Mouse (Mus musculus): ENCODE measurements around the gene Palm2. TPM values are rescaled to one million over a fixed set of nuclear protein-coding genes. Genes with fewer than 3 reads are reported as not detected.
A peak's percentile ranks its signal among the peaks of the same experiment; 100 is the strongest.
"Not testable (repeated sequence)": the region's sequence is repeated elsewhere in the genome, so short reads cannot be mapped to it uniquely, and the experiment has no call there.

Palm2 gene
- polyA plus RNA-seq (2014; fragmentation: Nextera tagmentation; extraction: Ambion mirVana): 5.9 and 7.0 TPM in 2 replicates

DNA sequence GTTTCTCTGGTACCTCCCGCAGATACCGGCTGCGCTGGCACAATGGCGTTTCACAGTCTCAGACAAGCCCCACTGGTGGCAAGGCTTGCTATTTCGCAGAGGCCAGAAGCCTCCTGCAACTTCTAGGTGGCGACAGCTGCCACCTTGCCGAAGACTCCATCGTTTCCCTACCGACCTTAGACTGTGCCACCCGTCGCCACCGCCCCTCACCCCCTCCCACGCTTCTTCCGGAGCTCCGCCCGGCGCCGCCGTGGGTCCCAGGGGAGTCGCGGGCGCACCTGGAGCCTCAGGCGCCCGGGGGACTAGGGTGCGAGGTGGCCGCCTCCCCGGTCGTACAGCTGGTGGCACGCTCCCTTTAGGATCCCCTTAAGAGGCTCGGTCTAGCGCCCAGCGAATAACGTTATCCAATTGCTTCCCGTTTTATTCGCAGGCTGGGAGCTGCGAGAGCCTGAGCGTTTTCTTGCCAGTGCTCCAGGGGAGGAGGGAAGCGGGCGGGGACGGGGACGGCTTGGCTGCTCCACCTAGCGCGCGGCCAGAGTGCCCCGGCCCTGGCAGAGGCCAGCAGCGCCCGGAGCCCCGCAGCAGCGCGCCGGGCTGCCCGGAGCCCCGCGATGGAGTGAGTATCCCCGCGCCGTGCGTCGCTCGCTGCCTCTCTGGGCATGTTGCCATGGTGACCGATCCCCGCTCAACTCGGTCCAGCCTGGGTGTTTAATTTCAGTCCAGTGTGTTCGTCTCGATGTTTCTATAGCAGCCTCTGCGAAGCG, at the start of gene Palm2:
Gene Palm2 (plus strand): TSS at position 307 of the 764 bp plus-strand sequence.
- ATAC-seq (ENCODE audit: insufficient number of reproducible peaks, insufficient read depth, low FRiP score, low read depth): peak; percentile 71; the same call in 1 of the 2 replicates
- H3K4me1 ChIP-seq (ENCODE audit: control insufficient read depth, insufficient read depth, low read length): peaks cover 4% of the 10 kb centered on the region; the same call in 1 of the 2 replicates
- H3K4me3 ChIP-seq (ENCODE audit: low read depth, low read length): peak within 1 kb of the TSS; percentile 50
- H3K9me3 ChIP-seq (ENCODE audit: control insufficient read depth, low read depth, low read length): no peaks in the 10 kb centered on the region
- under 1% methylated on average over 66 of the region's 67 CpGs for WGBS
- no peak within 1 kb of the TSS for H3K27ac ChIP-seq (ENCODE audit: low read length)
- peaks cover 12% of the 10 kb centered on the region for H3K27me3 ChIP-seq (ENCODE audit: control insufficient read depth, insufficient read depth, low read length)
- H3K36me3 ChIP-seq (ENCODE audit: control insufficient read depth, insufficient read depth, low read length): no peaks in the 10 kb centered on the region
- H3K4me2 ChIP-seq (replicated peaks; ENCODE audit: low read depth, low read length): peak within 1 kb of the TSS; percentile 100
- peak within 1 kb of the TSS; percentile 11; the same call in 1 of the 2 replicates for H3K9ac ChIP-seq (replicated peaks; ENCODE audit: low read depth, low read length)

DNA sequence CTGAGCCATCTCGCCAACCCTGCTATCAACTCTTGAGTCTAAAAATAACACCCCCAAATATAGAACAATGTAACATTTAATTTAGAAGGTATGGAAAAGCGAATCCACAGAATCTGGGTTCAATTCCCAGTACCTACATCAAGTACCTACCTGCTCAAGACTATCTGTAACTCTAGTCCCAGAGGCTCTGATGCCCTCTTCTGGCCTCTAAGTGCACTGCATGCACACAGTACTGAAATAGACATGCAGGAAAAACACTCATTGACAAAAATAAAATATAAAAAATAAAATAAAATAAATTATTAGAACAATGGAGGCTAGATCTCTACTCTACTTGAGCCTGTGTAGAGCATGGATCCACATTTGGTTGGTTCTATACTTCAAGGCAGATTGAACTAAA, 49.7 kb upstream of the Palm2 start:
- no peaks in the 10 kb centered on the region for H3K4me1 ChIP-seq (ENCODE audit: control insufficient read depth, insufficient read depth, low read length)
- no peaks in the 10 kb centered on the region for H3K27me3 ChIP-seq (ENCODE audit: control insufficient read depth, insufficient read depth, low read length)
- no peak overlapping the region for H3K4me2 ChIP-seq (replicated peaks; ENCODE audit: low read depth, low read length)
- no peak overlapping the region for H3K27ac ChIP-seq (ENCODE audit: low read length)
- no peak overlapping the region for H3K4me3 ChIP-seq (ENCODE audit: low read depth, low read length)
- no peak for ATAC-seq (ENCODE audit: insufficient number of reproducible peaks, insufficient read depth, low FRiP score, low read depth)
- H3K36me3 ChIP-seq (ENCODE audit: control insufficient read depth, insufficient read depth, low read length): no peaks in the 10 kb centered on the region
- H3K9me3 ChIP-seq (ENCODE audit: control insufficient read depth, low read depth, low read length): no peaks in the 10 kb centered on the region
- H3K9ac ChIP-seq (replicated peaks; ENCODE audit: low read depth, low read length): no peak overlapping the region
- 96% methylated on average over 2 of the region's 2 CpGs for WGBS

DNA sequence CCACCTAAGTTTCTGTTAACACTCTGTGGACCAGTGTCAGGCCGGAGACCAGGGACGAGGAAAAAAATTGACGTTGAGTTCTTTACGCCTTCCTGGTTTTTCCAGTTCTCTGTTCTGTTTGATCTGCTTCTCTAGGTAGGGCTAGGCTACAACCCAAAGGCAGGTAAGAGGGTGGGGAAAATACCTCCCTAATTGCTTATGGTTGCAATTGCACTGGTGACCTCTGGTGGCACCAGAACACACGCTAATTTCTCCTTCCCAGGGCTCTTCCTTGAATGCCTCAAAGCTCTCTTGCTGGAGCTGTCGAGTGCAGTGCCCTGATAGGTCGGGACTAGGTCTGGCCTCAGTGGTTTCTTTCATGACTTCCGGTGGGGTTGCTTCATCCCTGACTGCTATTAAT, 42.9 kb upstream of the Palm2 start:
- H3K27ac ChIP-seq (ENCODE audit: low read length): no peak overlapping the region
- no peak overlapping the region for H3K9ac ChIP-seq (replicated peaks; ENCODE audit: low read depth, low read length)
- H3K4me3 ChIP-seq (ENCODE audit: low read depth, low read length): no peak overlapping the region
- 54% methylated on average over 8 of the region's 8 CpGs for WGBS
- peak; percentile 65 for ATAC-seq (ENCODE audit: insufficient number of reproducible peaks, insufficient read depth, low FRiP score, low read depth)
- H3K9me3 ChIP-seq (ENCODE audit: control insufficient read depth, low read depth, low read length): no peaks in the 10 kb centered on the region
- H3K4me1 ChIP-seq (ENCODE audit: control insufficient read depth, insufficient read depth, low read length): no peaks in the 10 kb centered on the region
- H3K27me3 ChIP-seq (ENCODE audit: control insufficient read depth, insufficient read depth, low read length): no peaks in the 10 kb centered on the region
- H3K36me3 ChIP-seq (ENCODE audit: control insufficient read depth, insufficient read depth, low read length): no peaks in the 10 kb centered on the region
- H3K4me2 ChIP-seq (replicated peaks; ENCODE audit: low read depth, low read length): no peak overlapping the region

DNA sequence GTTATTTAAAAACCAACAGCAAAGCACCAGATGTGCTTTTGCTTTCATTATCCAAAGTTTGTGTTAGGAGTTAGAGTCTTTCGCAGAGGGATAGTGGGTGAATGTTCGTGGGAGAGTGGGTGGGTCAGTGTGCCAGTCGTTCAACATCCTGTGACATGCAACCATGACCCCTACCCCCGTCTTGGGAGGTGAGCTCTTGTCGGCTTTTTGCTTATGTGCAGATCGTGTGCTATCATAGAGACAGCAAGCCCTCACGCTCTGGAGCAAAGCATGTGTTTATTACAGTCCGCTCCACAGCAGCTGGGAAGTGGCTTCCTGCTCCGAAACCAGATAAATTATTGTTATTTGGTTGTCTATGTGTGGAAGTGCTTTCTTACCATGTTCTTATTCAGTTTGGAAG, 37.6 kb upstream of the Palm2 start:
- H3K9me3 ChIP-seq (ENCODE audit: control insufficient read depth, low read depth, low read length): no peaks in the 10 kb centered on the region
- no peak overlapping the region for H3K27ac ChIP-seq (ENCODE audit: low read length)
- 34% methylated on average over 9 of the region's 9 CpGs for WGBS
- H3K9ac ChIP-seq (replicated peaks; ENCODE audit: low read depth, low read length): no peak overlapping the region
- no peak overlapping the region for H3K4me2 ChIP-seq (replicated peaks; ENCODE audit: low read depth, low read length)
- no peaks in the 10 kb centered on the region for H3K27me3 ChIP-seq (ENCODE audit: control insufficient read depth, insufficient read depth, low read length)
- no peak for ATAC-seq (ENCODE audit: insufficient number of reproducible peaks, insufficient read depth, low FRiP score, low read depth)
- no peaks in the 10 kb centered on the region for H3K36me3 ChIP-seq (ENCODE audit: control insufficient read depth, insufficient read depth, low read length)
- no peaks in the 10 kb centered on the region for H3K4me1 ChIP-seq (ENCODE audit: control insufficient read depth, insufficient read depth, low read length)
- H3K4me3 ChIP-seq (ENCODE audit: low read depth, low read length): 0 out of 2 replicates have a peak overlapping the region, but pooled peaks have one; percentile 8

DNA sequence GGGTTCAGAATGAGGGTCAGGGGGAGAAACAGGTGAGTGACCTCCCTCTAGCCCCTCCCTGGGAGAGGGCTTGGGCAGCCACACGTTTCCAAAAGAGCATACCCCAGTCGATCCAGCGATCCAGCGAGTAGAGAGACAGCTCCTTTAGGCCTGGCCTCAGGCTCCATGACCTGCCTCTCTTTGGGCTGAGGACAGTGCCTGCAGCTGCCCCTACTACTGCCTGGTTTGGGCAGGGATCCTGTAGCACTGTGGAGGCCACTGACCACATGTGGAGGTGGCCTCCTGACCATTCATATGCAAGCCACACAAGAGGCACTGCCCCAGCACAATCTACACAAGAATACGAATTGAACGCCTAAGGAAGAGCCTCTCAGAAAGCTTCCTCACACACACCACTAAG, 21.7 kb upstream of the Palm2 start:
- not testable (repeated sequence) for H3K9ac ChIP-seq (replicated peaks; ENCODE audit: low read depth, low read length); H3K4me2 ChIP-seq (replicated peaks; ENCODE audit: low read depth, low read length); H3K27me3 ChIP-seq (ENCODE audit: control insufficient read depth, insufficient read depth, low read length); H3K36me3 ChIP-seq (ENCODE audit: control insufficient read depth, insufficient read depth, low read length); H3K4me3 ChIP-seq (ENCODE audit: low read depth, low read length); H3K27ac ChIP-seq (ENCODE audit: low read length); ATAC-seq (ENCODE audit: insufficient number of reproducible peaks, insufficient read depth, low FRiP score, low read depth); H3K4me1 ChIP-seq (ENCODE audit: control insufficient read depth, insufficient read depth, low read length); H3K9me3 ChIP-seq (ENCODE audit: control insufficient read depth, low read depth, low read length)
- 51% methylated on average over 6 of the region's 6 CpGs for WGBS

DNA sequence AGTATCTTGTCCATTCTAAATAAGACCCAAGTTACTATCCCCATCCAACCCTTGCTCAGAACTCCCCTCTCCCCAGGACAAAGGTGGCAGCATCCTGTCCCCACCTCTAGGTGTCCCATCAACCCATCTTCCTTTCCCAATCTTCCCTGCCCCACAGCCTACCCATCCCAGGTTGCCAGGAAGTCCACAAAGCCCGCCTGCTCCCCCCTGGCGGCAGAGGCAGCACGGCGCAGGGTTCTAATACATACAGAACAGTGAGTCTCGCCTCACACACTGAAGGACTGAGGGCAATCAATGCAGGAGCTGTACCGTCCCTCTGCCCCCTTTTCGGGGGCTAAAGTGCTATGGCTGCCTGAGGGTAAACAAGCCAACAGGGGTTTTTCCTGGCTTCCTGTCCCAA, 21.0 kb upstream of the Palm2 start:
- H3K4me2 ChIP-seq (replicated peaks; ENCODE audit: low read depth, low read length): no peak overlapping the region
- no peaks in the 10 kb centered on the region for H3K36me3 ChIP-seq (ENCODE audit: control insufficient read depth, insufficient read depth, low read length)
- no peaks in the 10 kb centered on the region for H3K9me3 ChIP-seq (ENCODE audit: control insufficient read depth, low read depth, low read length)
- H3K9ac ChIP-seq (replicated peaks; ENCODE audit: low read depth, low read length): no peak overlapping the region
- H3K4me1 ChIP-seq (ENCODE audit: control insufficient read depth, insufficient read depth, low read length): no peaks in the 10 kb centered on the region
- no peak overlapping the region for H3K27ac ChIP-seq (ENCODE audit: low read length)
- ATAC-seq (ENCODE audit: insufficient number of reproducible peaks, insufficient read depth, low FRiP score, low read depth): no peak
- no peaks in the 10 kb centered on the region for H3K27me3 ChIP-seq (ENCODE audit: control insufficient read depth, insufficient read depth, low read length)
- 51% methylated on average over 7 of the region's 7 CpGs for WGBS
- H3K4me3 ChIP-seq (ENCODE audit: low read depth, low read length): no peak overlapping the region

DNA sequence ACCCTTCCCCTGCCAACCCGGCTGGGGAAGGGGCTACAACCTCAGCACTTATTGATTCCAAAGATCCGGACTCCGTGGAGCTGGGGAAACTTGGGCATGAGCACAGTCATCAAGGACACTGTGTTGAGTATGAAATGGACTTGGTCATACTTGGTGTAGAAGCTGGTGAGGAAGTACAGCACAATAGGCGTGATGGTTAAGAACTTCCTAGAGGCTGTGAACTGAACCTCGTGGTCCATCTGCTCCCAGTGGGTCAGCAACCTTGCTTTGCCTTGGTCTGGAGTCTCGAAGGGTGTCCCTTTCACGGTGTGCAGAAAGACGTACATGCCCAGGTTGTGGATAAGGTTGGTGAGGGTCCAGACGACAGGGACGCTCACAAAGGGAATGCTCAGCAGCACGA, 20.4 kb upstream of the Palm2 start:
- H3K4me1 ChIP-seq (ENCODE audit: control insufficient read depth, insufficient read depth, low read length); H3K27me3 ChIP-seq (ENCODE audit: control insufficient read depth, insufficient read depth, low read length); H3K4me2 ChIP-seq (replicated peaks; ENCODE audit: low read depth, low read length); H3K9ac ChIP-seq (replicated peaks; ENCODE audit: low read depth, low read length); H3K9me3 ChIP-seq (ENCODE audit: control insufficient read depth, low read depth, low read length); H3K4me3 ChIP-seq (ENCODE audit: low read depth, low read length); H3K36me3 ChIP-seq (ENCODE audit: control insufficient read depth, insufficient read depth, low read length); H3K27ac ChIP-seq (ENCODE audit: low read length); ATAC-seq (ENCODE audit: insufficient number of reproducible peaks, insufficient read depth, low FRiP score, low read depth): not testable (repeated sequence)
- WGBS: 93% methylated on average over 11 of the region's 11 CpGs

DNA sequence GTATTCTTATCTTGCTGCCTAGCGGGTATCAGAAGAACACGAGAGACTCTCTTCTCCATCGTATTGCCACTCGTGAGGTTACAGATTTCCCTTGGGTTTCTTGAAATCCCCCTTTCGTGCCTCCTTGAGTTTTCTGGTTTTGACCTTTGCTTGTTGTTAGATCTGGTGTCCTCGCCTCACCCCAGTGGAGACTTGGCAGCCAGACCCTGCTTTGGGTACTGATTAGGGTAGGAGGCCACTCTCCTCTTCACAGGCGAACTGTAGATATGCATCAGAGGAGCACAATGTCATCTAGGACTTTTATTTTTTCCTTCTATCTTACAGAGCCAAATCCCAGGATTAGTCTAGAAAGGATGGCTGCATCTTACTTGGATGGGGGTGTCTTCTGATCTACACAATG, 10.0 kb upstream of the Palm2 start:
- no peak overlapping the region for H3K27ac ChIP-seq (ENCODE audit: low read length)
- no peaks in the 10 kb centered on the region for H3K9me3 ChIP-seq (ENCODE audit: control insufficient read depth, low read depth, low read length)
- no peak overlapping the region for H3K4me2 ChIP-seq (replicated peaks; ENCODE audit: low read depth, low read length)
- WGBS: 78% methylated on average over 7 of the region's 7 CpGs
- H3K4me3 ChIP-seq (ENCODE audit: low read depth, low read length): no peak overlapping the region
- H3K9ac ChIP-seq (replicated peaks; ENCODE audit: low read depth, low read length): no peak overlapping the region
- no peak for ATAC-seq (ENCODE audit: insufficient number of reproducible peaks, insufficient read depth, low FRiP score, low read depth)
- H3K36me3 ChIP-seq (ENCODE audit: control insufficient read depth, insufficient read depth, low read length): no peaks in the 10 kb centered on the region
- H3K27me3 ChIP-seq (ENCODE audit: control insufficient read depth, insufficient read depth, low read length): no peaks in the 10 kb centered on the region
- H3K4me1 ChIP-seq (ENCODE audit: control insufficient read depth, insufficient read depth, low read length): no peaks in the 10 kb centered on the region

DNA sequence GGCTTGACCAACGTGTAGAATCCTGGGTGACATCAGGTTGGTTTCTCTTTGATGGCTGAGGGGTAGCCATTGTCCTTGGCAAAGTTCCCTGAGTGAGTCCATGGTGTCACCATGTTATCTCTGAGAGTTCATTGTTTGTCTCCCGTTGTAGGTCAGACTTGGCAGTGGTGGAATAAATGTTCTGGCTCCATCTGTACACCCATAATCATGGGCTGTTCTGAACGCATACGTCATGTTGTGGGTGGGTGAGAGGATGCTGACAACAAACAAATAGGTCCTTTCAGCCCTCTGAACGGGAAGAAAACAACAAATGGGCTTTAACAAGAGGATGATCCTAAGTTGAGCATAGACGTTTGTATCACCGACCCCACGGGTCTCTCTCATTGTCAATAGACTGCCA, 5.7 kb upstream of the Palm2 start:
- WGBS: 75% methylated on average over 8 of the region's 8 CpGs
- Histone ChIP-seq H3K9ac (replicated peaks; ENCODE audit: low read depth, low read length) (no peak overlapping the region), H3K4me1 (ENCODE audit: control insufficient read depth, insufficient read depth, low read length) (no peaks in the 10 kb centered on the region), H3K27ac (ENCODE audit: low read length) (no peak overlapping the region), H3K36me3 (ENCODE audit: control insufficient read depth, insufficient read depth, low read length) (no peaks in the 10 kb centered on the region), H3K9me3 (ENCODE audit: control insufficient read depth, low read depth, low read length) (no peaks in the 10 kb centered on the region), H3K27me3 (ENCODE audit: control insufficient read depth, insufficient read depth, low read length) (peaks cover 4% of the 10 kb centered on the region), H3K4me3 (ENCODE audit: low read depth, low read length) (no peak overlapping the region), H3K4me2 (replicated peaks; ENCODE audit: low read depth, low read length) (no peak overlapping the region)
- no peak for ATAC-seq (ENCODE audit: insufficient number of reproducible peaks, insufficient read depth, low FRiP score, low read depth)
